Mouse (Mus musculus): ENCODE data around the gene Foxl2.

Gene Foxl2

DNA sequence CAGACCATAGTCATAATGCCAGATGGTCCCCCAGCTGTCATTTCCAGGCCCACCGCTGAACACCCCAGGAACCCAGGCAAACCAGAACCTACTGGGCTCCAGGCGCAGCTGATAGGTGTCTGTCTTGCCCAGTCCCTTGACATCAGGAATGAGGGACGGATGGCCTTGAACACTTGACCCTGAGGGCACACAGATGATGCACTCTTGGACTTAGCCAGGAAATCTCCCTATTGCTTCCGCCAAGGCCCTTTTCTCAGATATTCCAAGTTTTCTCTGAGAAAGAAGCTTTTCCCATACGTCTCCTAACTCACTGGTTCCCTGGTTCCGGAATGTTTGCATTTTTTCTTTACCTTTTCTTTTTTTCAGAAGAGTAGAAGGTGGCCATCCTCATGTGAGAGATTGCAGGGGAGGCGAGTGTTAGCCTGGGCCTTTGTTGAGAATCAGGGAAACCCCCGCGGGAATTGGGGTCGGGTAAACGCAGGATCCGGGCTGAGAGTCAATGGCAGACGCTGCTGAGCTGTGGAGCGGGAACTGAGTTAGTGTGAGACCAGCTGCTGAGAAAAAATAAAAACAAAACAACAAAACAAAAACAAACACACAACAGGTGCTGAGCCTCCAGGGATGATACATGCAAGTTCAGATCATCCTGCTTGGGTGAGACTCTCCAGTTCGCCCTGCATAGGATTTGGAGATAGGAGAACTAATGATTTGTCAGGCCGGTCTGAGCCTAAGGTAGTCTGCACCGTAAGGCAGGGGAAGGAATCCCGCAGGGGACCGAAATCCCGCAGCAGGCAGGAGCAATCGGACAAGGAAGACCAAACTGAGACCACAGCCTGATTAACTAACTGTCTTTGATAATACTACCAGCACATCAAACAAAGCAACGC lies 6.7 kb downstream of the Foxl2 start:
- in situ Hi-C loops (cut with MboI, MseI), result no loop called here

DNA sequence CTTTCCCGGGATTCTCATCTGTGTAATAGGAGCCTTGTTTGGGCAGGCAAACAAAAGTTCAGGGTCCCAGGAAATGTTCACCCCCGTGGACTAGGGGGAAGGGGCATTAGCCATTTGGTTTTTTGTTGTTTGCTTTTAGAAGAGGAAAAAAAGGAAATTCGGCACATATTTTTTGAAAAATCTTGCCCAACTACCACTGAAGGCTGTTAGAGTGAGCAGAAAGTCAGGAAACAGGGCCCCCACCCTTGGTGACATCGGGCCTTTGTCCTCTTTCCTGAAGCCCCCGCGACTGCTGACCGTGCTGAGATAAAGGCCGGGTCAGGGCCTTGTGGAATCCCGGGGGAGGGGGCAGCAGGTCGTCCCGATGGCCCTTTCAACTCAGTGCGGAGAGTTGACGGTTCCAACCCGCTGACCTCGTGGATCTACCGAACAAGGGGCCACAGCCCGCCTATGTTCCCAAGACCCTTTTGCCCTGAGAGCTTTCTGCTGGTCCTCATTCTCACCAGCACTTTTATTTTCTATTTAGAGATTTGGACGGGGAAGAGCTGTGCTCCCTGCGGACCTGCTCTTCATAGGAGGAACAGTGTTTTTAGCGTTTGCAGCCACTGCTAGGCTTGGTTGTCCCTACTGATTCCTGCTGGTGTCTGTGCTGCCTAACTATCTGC lies 7.5 kb downstream of the Foxl2 start:
- in situ Hi-C loops (cut with MboI, MseI), result no loop called here

DNA sequence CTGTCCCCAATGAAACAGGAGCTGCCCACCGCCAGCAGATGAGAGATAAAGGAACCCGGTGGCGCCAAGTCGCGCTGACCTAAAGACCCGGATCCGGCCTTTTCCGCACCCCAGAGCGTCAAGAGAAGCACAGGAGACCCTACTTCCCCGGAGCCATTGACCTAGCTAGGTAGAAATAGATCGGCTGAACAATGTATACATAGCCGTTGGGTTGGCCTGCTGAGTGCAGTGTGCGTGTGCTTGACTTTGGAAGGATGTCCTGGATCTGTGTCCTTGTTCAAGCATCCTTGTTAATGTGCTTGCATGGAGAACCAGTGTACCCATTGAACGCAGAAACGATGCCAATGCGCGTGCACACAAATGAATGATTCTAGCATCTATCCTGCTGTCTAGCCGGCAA lies 8.6 kb downstream of the Foxl2 start:
- in situ Hi-C loops (cut with MboI, MseI), result no loop called here

DNA sequence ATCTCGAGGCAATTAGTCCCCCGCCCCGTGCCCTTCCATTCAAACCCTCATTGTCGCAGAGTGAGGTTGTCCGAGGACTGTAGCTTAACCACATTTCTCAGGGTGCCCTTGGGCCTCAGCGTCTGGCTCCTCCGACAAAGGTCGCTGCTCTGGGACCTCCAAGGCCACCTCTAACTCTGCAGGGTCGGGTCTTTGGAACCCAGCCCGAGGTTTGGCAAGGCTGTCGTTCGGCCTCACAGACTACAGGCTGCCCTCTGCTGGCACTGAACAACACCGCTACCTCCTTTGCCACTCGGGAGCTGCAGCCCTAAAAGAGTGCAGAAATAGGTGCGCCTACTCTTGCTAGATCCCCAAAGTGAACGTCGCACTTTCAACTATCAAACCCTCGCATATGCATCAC lies 10.0 kb downstream of the Foxl2 start:
- in situ Hi-C loops (cut with MboI, MseI), result no loop called here

DNA sequence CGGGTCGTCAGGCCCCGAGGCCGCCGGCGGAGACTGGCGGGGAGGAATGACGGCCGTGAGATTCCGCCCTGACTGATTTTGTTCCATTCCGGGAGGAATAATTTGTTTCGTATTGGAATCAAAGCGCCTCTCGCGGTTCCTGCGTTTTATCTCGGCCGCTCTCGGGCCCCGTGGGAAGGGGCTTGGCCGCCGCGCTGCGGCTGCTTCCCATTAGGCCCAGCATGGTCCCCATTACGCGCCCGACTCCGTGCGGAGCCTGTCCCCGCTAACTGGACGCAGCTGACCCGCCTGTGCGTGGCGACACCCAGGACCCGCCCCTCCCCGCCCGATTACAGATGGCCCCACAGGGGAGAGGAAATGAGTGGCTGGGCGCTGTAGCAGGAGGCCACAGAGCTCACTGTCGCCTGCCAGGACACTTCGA lies 18.0 kb downstream of the Foxl2 start:
- in situ Hi-C loops (cut with MboI, MseI), result loop anchor here (10.0 kb wide), 1 partner anchor 272 kb away; the partner anchor contains the start of gene Cep70

DNA sequence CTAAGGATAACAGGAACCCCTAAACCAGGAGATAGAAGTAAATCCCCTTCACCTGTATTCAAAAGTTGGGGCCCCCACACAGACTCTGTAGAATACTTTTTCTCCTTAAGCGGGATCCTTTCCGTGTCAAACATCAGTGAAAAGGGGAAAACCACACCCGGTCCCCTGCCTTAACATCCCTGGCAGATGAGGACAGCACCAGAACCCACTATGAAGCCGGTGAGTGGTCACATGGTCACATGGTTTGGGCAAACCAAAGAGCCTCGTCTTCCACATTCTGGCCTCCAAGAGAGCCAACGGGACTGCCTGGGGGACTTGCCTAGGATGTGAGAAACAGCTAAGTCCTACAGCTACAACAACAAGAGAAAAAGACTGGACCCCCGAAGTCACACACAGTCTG lies 18.5 kb downstream of the Foxl2 start:
- in situ Hi-C loops (cut with MboI, MseI), result loop anchor here (10.0 kb wide), 1 partner anchor 271 kb away; the partner anchor contains the start of gene Cep70

DNA sequence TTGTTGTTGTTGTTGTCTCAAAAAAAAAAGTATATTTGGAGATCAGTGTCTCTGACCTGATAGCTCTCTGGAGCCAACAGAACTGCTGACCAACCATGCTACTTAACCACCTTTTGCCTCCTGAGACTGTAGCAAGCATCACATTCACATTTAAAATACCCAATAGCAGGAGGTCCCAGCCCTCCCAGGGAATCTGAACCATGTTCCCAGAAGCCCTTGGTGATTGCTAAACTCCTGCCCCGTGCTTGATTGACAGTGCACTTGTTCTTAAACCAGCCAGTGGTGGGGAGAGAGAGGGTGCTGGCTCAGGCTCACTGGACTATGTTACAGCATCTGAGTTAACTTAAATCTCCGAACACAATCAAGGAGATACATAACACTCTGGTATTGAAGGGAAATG lies 19.8 kb downstream of the Foxl2 start:
- in situ Hi-C loops (cut with MboI, MseI), result loop anchor here (10.0 to 25.0 kb wide), 3 partner anchors 270 to 1863 kb away; partner anchors contain the start of genes Cep70, Nmnat3 and Slc25a36

DNA sequence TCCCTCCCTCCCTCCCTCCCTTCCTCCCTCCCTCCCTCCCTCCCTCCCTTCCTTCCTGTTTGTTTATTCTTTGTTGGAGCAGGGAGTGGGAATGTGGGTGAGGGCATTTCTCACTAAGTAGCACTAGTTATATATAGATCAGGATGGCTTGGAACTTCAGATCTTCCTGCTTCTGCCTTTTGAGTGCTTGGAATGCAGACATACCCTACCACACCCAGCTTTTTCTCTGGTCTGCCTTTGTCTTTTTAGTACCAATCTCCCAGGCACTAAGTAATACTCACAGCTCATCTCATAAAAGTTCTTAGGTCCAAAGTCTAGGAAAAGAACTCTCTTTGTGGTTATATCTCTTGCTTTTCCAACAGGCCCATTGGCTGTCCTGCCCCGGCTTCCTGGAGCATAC lies 21.0 kb downstream of the Foxl2 start:
- in situ Hi-C loops (cut with MboI, MseI), result loop anchor here (10.0 to 25.0 kb wide), 3 partner anchors 269 to 1864 kb away; partner anchors contain the start of genes Cep70, Nmnat3 and Slc25a36

DNA sequence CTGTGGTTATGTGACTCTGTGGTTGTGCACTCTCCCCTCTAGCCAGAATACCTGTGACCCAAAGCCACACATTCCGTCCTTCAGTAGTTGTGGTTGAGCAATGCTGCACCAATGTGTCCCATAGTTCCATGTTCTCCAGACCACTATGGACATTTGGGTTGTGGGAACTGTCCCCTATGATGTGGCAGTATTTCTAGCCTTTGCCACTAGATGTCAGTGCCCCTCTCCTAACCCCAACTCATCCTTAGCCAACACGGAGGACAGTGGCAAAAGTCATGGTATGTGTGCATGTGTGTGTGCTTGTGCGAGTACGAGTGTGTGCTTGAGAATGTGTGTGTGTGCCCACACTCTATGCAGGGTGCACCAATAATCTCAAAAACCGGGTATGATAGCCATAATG lies 21.4 kb downstream of the Foxl2 start:
- in situ Hi-C loops (cut with MboI, MseI), result loop anchor here (10.0 to 25.0 kb wide), 3 partner anchors 268 to 1864 kb away; partner anchors contain the start of genes Cep70, Nmnat3 and Slc25a36

DNA sequence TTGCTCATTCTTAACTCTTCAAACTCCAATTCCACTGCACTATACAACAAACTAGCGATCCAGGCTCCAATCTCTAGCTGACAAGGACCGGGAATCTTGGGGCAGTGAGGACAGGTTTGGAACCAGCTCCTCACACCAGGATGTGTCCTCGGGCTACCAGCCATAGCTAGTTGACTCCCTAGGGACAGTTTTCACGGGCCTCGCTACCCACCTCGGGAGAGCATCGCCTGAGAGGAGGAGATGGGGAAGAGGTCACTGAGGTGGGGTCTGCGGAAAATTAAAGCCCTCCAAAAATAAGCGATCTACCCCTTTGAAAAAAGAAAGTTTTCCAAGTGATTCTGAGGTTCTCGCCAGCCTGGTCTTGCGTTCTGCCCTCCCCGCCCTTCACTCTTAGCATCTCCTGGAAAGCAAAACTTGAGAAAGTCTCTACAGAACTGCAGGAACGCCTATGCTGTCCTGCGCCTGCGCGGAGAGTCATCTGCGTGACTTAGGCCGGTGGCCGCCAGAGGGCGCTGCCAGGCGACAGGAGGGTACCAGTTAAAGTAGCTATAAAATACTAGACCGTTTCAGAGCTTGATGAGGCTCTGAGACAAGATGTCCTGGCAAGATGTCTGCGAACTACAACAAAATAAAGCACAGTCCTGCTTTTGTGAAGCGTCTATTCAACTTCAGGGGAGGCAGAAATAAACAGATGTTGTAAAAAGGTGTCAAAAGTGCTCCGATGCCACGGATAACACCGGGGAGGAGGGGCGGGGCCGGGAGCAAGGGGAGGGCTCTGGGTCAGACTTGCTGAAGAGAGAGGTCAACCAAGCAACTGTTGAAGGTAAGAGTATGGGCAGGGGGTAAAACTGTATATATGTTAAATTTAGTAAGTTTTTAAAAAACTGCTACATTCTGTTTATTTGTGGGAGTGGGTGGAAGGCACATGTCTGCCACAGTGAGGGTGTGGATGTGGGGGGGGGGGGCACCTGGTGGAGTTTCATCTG lies 24.6 kb downstream of the Foxl2 start:
- in situ Hi-C loops (cut with MboI, MseI), result loop anchor here (10.0 to 25.0 kb wide), 3 partner anchors 265 to 1867 kb away; partner anchors contain the start of genes Cep70, Nmnat3 and Slc25a36

DNA sequence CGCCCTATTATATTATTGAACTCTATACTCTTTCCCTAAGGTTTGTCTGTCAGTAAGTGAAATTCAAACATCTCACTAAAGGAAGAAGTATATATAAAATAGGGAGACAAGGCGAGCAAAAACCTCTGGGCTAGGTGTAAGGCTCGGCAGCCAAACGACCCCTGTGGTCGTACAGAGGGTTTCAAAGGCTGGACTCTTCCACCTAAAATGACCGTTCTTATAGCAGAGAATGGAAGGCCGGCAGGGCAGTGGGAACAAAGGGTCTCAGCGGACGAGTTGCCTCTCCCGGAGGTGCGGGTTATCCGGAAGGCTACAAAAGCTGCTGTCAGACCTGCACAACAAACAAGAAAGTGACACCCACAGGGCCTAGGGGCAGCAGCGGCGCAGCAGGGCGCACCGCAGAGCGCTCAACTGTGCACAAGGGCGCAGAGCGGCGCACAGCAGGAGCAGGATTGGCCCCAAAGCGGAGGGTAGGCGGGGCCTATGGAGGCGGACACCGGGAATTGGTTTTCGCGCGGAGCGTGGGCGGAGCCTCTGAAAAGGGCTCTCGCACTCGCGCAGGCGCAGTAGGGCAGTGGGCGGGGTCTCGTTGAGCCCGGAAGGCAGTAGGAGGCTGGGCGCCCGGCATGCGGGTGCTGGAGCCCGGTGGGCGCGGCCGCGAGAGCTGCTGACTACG lies 30.9 kb downstream of the Foxl2 start, which contains the start of gene Faim:
Faim (plus strand) TSS at position 574 of the 676 bp plus-strand sequence.
- in situ Hi-C loops (cut with MboI, MseI), result loop anchor here (25.0 kb wide), 2 partner anchors 699 to 1874 kb away; partner anchors contain the start of genes Nmnat3 and Slc25a36

DNA sequence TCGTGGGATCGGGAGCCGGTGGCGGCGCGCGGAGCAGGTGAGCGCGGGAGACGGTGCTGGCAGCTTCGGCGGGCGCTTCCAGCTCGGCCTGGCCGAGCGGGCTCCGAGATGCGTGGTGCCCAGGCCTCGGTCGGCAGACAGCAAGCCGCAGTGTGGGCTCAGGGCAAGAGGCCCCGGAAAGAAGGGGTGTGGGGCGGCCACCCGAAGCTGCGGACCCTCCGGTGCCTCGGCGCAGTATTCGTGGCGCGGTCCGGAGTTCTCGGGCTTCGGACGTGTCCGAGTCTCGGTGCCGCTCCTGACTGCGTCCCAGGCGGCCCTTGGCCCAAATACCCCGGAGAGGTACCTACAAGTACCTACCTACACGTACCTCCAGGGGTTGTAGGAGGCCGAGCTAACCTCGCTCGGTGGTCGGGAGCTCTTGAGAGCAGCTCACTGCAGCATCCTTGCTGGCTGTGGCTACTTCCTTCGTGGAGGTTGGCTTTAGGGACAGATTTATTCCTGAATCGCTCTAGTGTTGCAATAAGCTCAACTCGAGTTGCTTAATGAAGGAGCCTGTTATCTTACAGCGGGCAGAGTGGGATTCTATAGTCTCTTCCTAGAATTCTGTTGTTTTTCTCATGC lies 31.5 kb downstream of the Foxl2 start:
- in situ Hi-C loops (cut with MboI, MseI), result loop anchor here (25.0 kb wide), 2 partner anchors 699 to 1874 kb away; partner anchors contain the start of genes Nmnat3 and Slc25a36

DNA sequence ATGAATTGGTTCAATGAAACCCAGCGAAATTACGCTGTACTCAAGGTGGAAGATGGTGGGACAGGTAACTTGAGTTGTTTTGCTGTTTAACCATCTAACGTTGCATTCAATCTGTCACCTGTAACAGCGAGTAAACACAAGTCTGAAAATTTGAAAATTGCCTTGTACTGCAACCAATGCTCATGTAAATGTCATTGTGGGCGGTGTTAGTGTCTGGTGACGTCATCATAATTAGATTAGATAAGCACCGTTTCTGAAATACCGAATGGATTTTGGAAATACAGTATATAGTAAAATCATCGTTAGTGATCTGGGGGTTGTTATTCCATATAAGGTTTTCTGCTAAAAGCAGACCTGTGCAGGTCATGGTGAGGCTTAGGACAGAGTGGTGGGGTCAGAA lies 32.0 kb downstream of the Foxl2 start:
- in situ Hi-C loops (cut with MboI, MseI), result loop anchor here (25.0 kb wide), 2 partner anchors 700 to 1875 kb away; partner anchors contain the start of genes Nmnat3 and Slc25a36

DNA sequence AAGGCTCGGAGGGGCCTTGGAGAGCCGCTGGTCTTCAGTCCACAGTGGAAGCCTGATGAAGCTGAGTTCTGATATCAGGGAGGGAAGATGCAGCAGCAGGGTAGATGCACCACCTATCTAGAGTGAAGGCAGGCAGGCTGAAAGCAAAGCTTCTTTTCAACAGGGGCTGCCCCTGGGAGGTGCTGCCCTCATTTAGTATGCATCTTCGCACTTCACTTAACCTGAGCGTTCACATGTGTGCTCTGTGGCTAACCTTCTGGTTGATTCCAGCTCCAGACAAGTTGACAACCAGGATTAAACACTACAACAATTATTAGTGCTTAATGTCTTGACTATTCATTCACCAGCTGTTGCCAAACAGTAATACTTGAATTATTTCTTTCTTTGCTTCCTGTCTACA lies 39.0 kb downstream of the Foxl2 start:
- in situ Hi-C loops (cut with MboI, MseI), result loop anchor here (25.0 kb wide), 2 partner anchors 707 to 1882 kb away; partner anchors contain the start of genes Nmnat3 and Slc25a36

DNA sequence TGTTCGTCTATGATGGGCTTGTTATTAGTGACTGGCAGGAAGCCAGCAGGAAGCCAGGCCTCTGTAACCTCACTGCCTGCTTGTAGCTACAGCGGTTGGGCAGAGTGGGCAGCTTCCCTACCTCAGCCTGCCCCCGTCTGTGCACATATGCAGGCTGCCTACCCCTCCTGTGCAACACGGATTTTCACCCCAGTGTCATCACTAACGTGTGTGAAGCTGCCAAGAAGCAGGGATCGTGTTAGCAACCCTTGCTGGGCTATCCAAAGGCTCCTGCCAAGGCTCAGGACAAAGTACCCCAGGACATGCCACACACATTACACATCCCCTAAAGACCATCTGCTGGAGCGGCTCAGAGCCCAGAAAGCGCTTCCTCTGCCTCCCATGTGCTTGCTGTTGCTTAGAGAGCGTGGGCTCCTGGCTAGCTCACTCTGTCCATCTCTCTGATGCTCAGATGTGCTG lies 44.8 kb downstream of the Foxl2 start:
- in situ Hi-C loops (cut with MboI, MseI), result loop anchor here (25.0 kb wide), 2 partner anchors 713 to 1888 kb away; partner anchors contain the start of genes Nmnat3 and Slc25a36

DNA sequence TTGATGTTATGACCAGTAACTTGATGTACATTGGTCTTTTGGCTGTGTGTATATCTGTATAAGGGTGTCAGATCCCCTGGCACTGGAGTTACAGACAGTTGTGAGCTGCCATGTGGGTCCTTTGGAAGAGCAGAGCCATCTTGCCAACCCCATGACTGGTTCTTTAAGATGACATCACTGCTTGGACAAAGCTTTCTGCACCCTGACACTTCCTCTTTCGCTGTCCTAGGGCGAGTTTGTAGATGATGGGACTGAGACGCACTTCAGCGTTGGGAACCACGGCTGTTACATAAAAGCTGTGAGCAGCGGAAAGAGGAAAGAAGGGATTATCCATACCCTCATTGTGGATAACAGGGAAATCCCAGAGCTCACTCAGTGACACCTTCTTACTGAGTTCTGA lies 46.2 kb downstream of the Foxl2 start:
- in situ Hi-C loops (cut with MboI, MseI), result no loop called here
